Mouse (Mus musculus): ENCODE data around the gene 4930568D16Rik.

Gene 4930568D16Rik

GRCm38 (mm10) chr2:35342605-35343004, 24.9 kb downstream of the 4930568D16Rik start:
- DNase-seq (ENCODE audit: low read depth, low spot score) = no peak

DNA sequence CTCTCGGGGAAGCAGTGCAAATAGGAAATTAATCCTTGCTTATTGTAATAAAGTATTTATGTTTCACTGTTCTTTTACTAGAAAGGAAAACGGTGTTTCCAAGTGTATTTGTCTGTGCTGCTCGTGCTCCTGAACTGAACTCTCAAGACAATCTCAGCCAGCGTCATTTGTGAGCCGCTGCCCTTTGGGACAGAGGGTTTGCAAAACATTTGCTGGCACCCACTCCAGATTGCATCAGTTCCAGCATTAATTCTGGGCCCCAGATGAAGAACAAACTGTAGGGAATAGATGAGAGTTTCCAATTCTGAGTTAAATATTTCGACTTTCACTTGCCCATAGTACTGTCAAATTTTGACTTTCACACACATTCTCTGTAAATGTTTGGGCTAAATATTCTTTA, 28.8 kb downstream of the 4930568D16Rik start:
- no peak for DNase-seq (ENCODE audit: low read depth, low spot score)

GRCm38 (mm10) chr2:35338036-35338435, 29.5 kb downstream of the 4930568D16Rik start:
- no peak for DNase-seq (ENCODE audit: low read depth, low spot score)

- DNase-seq (ENCODE audit: low read depth, low spot score) = no peak
Measured at GRCm38 (mm10) chr2:35337419-35337818, 30.1 kb downstream of the 4930568D16Rik start.

GRCm38 (mm10) chr2:35336388-35337280, 30.9 kb downstream of the 4930568D16Rik start, which contains the start of gene Stom:
Gene Stom (minus strand): TSS chr2:35336976.
- peak; percentile 98 for DNase-seq (ENCODE audit: low read depth, low spot score)

DNA sequence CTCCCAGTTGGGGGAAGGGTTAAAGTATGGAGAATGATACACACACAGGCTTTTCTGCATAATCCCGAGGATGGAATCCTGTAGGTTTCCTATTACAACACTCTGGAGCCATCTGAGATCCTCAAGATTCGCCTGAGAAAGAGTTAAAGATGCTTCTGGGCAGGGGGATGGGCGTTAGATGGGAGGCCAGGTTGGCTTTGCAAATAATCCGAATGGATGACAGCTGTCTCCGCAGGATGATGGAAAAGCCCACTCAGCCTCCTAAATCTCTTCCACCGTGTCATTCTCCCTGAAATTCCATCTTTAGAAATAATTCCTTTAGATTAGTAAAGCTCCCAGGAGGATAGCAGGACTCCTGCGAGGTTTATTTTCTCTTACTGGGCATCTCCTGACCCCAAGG, 31.9 kb downstream of the 4930568D16Rik start:
- DNase-seq (ENCODE audit: low read depth, low spot score) = no peak

GRCm38 (mm10) chr2:35333670-35334069, 33.9 kb downstream of the 4930568D16Rik start:
- no peak for DNase-seq (ENCODE audit: low read depth, low spot score)

GRCm38 (mm10) chr2:35331205-35331604, 36.3 kb downstream of the 4930568D16Rik start:
- no peak for DNase-seq (ENCODE audit: low read depth, low spot score)

DNA sequence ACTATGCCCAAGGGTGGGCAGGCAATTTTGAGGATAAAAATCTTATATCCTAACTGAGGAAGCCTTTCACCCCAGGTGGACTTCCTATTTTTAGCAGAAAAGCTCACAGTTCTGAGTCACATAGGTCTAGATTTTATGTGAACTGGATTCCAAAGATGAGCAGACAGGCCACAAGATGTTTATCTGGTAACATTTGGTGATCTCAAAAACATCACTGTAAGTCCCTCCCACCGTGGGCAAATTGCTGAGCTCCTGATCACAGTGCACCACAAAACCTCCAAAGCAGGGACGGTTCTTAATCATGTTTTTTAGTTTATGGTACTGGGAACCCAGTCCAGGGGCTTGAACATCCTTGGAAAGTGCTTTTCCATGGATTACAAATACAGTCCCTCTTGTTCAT, 38.5 kb downstream of the 4930568D16Rik start:
- DNase-seq (ENCODE audit: low read depth, low spot score) = no peak

GRCm38 (mm10) chr2:35328064-35328792, 39.3 kb downstream of the 4930568D16Rik start:
- no peak for DNase-seq (ENCODE audit: low read depth, low spot score)

DNA sequence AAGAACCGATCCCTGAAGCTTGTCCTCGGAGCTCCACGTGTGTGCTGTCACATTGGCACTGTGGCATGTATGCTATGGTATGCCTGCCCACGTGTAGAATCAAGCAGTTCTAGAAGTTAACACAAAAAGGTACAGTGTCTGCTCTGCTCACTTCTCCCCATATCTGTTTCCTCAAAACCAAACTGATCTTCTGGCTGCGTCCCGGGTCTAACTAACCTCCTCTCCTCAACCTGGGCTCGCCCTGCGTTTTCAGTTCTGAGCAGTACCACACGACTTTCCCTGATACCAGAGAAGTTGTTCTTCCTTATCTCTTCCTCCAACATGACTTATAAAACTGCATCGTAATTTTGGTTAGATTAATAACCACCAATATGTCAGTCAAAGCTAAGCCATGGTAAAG, 39.9 kb downstream of the 4930568D16Rik start:
- DNase-seq (ENCODE audit: low read depth, low spot score) = no peak

- no peak for DNase-seq (ENCODE audit: low read depth, low spot score)
Measured at GRCm38 (mm10) chr2:35326931-35327330, 40.6 kb downstream of the 4930568D16Rik start.

- no peak for DNase-seq (ENCODE audit: low read depth, low spot score)
Measured at GRCm38 (mm10) chr2:35325930-35326329, 41.6 kb downstream of the 4930568D16Rik start.

GRCm38 (mm10) chr2:35322404-35323164, 44.9 kb downstream of the 4930568D16Rik start:
- no peak for DNase-seq (ENCODE audit: low read depth, low spot score)

DNA sequence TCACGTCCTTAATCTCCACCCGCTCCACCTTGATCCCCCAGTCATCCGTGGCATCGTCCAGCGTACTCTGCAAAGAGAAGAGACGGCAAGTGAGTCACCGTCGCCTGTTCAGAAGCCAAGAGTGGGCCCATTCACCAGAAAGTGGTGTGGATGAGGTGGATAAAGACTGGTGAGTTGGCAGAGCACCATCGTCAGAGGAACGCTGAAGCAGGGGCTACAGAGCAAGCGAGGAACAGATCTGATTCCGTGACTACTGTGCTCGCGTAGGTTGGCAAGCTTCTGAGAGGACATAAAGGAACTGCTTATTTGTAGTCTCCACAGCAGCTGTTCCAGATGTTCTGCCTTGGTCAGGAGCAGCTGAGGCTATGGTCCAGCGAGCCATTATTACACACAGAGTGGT, 47.1 kb downstream of the 4930568D16Rik start:
- no peak for DNase-seq (ENCODE audit: low read depth, low spot score)

GRCm38 (mm10) chr2:35318405-35318804, 49.1 kb downstream of the 4930568D16Rik start:
- DNase-seq (ENCODE audit: low read depth, low spot score) = no peak

DNA sequence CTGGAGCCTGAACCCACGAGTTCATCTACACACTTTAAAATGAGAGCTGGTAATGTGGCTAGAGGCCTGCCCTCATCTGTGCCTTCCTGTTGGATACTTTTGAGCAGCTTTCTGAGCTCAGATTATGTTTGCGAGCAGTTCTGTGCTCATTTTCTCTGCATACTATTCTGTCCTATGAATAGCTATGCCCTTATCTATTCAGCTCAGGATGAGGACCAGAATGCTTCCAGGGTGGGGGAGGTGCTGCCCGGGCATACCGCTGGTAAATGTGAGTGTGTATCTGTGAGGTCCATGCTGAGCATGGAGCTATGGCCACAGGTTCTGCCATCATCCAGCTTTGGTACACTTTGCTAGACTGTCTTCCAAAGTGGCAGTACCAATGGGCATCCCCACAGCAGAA, 49.9 kb downstream of the 4930568D16Rik start:
- DNase-seq (ENCODE audit: low read depth, low spot score) = no peak

DNA sequence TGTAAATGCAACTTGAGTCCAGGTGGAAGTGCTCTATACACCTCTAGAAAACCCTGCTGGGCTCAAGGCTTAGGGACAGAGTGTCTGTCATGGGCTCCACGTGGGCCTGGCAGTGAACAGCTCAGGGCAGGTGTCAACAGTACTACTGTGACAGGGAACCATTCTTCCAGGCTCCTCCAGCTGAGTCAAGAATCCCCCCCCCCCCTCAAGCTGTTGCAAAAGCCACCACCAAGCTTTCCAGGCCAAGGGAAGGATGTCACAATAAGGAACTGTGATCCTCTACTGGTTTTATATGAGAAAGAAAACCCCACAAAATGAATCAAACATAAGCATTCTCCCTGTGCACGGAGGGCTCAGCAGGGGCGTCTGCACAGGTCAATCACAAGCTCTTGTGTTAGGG, 53.2 kb downstream of the 4930568D16Rik start:
- no peak for DNase-seq (ENCODE audit: low read depth, low spot score)

- DNase-seq (ENCODE audit: low read depth, low spot score) = no peak
Measured at GRCm38 (mm10) chr2:35309906-35310493, 57.5 kb downstream of the 4930568D16Rik start.

DNA sequence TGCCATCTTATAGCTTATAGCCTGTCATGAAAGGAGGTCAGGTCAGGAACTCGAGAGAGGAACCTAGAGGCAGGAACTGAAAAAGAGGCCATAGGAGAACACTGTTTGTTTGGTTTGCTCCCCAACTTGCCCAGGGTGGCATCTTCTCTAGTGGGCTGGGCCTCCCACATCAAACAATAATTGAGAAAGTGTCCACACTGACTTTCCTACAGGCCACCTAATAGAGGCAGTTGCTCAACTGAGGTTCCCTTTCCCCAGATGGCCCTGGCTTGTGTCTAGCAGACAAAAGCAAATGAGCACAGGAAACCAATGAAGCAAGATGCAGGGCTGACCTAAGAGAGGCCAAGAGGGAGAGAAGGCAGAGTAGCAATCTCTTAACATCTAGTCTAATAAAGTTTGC, 59.4 kb downstream of the 4930568D16Rik start:
- no peak for DNase-seq (ENCODE audit: low read depth, low spot score)
